Mouse (Mus musculus) lung, embryonic 15.5 days (tissue): ENCODE measurements around the gene Pak1ip1. TPM values are rescaled to one million over a fixed set of nuclear protein-coding genes. Genes with fewer than 3 reads are reported as not detected.

ENCODE experiments used
- ATAC-seq: fragments of 200-750 bp; cut with Nextera tagmentation; 2 replicates; pipeline ENCODE4 v1.8.0; 2017; ENCODE audit warnings: moderate number of reproducible peaks, borderline replicate concordance; ENCODE audit not compliant: low FRiP score, low TSS enrichment; ENCODE audit errors: extremely low read depth
- H3K27ac ChIP-seq: fragments of 300-500 bp; sonication (generic); 2 replicates; pipeline ENCODE4 v1.5.1; 2015; ENCODE audit warnings: moderate library complexity, mild to moderate bottlenecking, inconsistent platforms
- H3K27me3 ChIP-seq: fragments of 300-500 bp; sonication (generic); 2 replicates; pipeline ENCODE4 v1.6.1; 2015; ENCODE audit warnings: inconsistent platforms
- H3K36me3 ChIP-seq: fragments of 300-500 bp; sonication (generic); 2 replicates; pipeline ENCODE4 v1.6.1; 2015; ENCODE audit warnings: inconsistent platforms
- H3K4me1 ChIP-seq: fragments of 300-500 bp; sonication (generic); 2 replicates; pipeline ENCODE4 v1.6.1; 2015; ENCODE audit warnings: inconsistent platforms
- H3K4me2 ChIP-seq: fragments of 300-500 bp; sonication (generic); 2 replicates; pipeline ENCODE4 v1.6.1; 2015; ENCODE audit warnings: inconsistent platforms, mild to moderate bottlenecking, moderate library complexity
- H3K4me3 ChIP-seq: fragments of 300-500 bp; sonication (generic); 2 replicates; pipeline ENCODE4 v1.5.1; 2015; ENCODE audit warnings: mild to moderate bottlenecking, inconsistent platforms
- H3K9ac ChIP-seq: fragments of 300-500 bp; sonication (generic); 2 replicates; pipeline ENCODE4 v1.6.1; 2015; ENCODE audit warnings: inconsistent platforms
- H3K9me3 ChIP-seq: fragments of 300-500 bp; sonication (generic); 2 replicates; pipeline ENCODE4 v1.6.1; 2016; ENCODE audit warnings: inconsistent platforms
- WGBS: fragments of 180-500 bp; shearing (Covaris S2); methylation state at CpG from one replicate; pipeline ENCODE4 v1.1.7; 2015; 5-methylcytosine and 5-hydroxymethylcytosine counted together
- polyA plus RNA-seq: library from polyadenylated mRNA; unstranded; fragments of >200 nt; fragmentation: Nextera tagmentation; extraction: Ambion mirVana; gene quantifications from 2 replicates; pipeline ENCODE4 v1.2.1, GENCODE M21; 2015

Pak1ip1 gene
- polyA plus RNA-seq, 1 experiment from 2014 or later, result 63.1 TPM

DNA sequence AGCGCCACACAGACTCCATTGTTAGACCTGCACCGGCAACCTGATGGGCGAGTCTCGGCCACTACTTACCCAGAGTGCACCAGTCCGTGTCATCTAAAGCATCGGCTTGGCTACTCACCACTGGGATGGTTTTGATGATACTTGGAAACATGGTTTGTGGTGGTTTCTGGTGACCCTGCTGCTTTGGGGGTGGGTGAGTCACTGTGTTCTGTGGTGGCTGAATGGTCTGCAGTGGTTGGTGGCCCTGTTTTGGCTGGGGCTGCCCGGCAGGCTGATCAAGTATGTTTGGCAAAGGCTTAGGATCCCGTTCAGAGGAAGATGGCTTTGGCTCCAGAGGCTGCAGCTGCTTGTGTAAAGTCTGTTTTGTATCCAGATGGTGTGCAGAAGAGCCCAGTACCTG lies 45.1 kb downstream of the Pak1ip1 start:
- 88% methylated on average over 8 of the region's 8 CpGs for WGBS
- Histone ChIP-seq H3K4me1 (no peaks in the 10 kb centered on the region), H3K36me3 (no peaks in the 10 kb centered on the region), H3K9ac (no peak overlapping the region), H3K27me3 (no peaks in the 10 kb centered on the region), H3K9me3 (no peaks in the 10 kb centered on the region), H3K4me2 (no peak overlapping the region), H3K4me3 (no peak overlapping the region), H3K27ac (no peak overlapping the region)
- no peak for ATAC-seq

DNA sequence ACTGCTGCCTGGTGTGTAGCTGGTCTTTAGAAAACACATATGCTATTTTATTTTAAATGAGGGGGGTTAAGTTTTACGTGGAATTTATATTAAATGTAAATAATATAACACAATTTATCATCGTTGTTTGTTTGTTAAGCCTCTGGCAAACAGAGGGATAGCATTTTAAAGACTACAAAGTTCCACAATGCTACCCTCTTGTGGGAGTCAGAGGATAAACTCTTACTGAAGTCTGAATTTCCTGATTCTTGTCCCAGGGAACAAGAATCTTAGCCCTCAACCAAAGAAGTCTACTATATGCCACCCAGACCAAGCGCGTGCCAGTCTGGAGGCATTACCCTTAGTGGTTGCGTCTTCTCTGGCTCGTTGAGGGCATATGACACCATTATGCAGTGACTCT lies 46.5 kb downstream of the Pak1ip1 start:
- H3K9ac ChIP-seq, result no peak overlapping the region
- H3K27me3 ChIP-seq, result no peaks in the 10 kb centered on the region
- no peak overlapping the region for H3K4me3 ChIP-seq
- 81% methylated on average over 6 of the region's 6 CpGs for WGBS
- H3K4me2 ChIP-seq, result no peak overlapping the region
- H3K9me3 ChIP-seq, result no peaks in the 10 kb centered on the region
- H3K36me3 ChIP-seq, result no peaks in the 10 kb centered on the region
- H3K27ac ChIP-seq, result no peak overlapping the region
- H3K4me1 ChIP-seq, result no peaks in the 10 kb centered on the region
- no peak for ATAC-seq

DNA sequence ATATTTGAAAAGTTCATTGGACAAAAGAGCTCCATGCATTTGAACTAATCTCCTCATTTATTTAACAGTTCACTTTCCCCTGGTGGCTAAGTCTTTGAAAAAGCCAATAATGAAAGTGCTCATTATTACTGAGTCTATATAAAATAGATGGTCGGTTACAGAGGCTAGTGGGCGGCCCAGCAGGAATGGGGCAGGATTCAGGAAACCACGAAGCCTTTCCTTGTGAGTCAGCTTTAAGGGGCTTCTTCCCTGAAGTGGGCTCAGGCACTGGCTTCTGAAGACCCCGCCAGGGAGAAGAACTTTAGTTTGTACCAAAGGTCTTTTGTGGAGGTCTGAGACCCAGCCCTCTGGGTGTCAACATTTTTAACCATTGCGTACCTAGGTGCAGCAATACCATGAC lies 51.1 kb downstream of the Pak1ip1 start:
- H3K4me1 ChIP-seq, result no peaks in the 10 kb centered on the region
- no peaks in the 10 kb centered on the region for H3K36me3 ChIP-seq
- H3K4me3 ChIP-seq, result no peak overlapping the region
- 73% methylated on average over 5 of the region's 5 CpGs for WGBS
- no peaks in the 10 kb centered on the region for H3K27me3 ChIP-seq
- H3K9ac ChIP-seq, result no peak overlapping the region
- no peak for ATAC-seq
- no peak overlapping the region for H3K27ac ChIP-seq
- no peaks in the 10 kb centered on the region for H3K9me3 ChIP-seq
- no peak overlapping the region for H3K4me2 ChIP-seq

Other genes with a start within 250 kb of the Pak1ip1 start
- 2.5 and 4.0 TPM in 2 replicates for gene Gcnt2, start 141.3 kb upstream of the Pak1ip1 start, polyA plus RNA-seq
- gene Tmem14c, start 15.3 kb downstream of the Pak1ip1 start, polyA plus RNA-seq, result 215 and 225 TPM in 2 replicates
- gene Mak, start 78.7 kb downstream of the Pak1ip1 start, polyA plus RNA-seq, result 1.3 and 1.7 TPM in 2 replicates
- gene Gcm2, start 110.0 kb downstream of the Pak1ip1 start, polyA plus RNA-seq, result not detected in 2 replicates
- not detected in 2 replicates for gene Sycp2l, start 113.3 kb downstream of the Pak1ip1 start, polyA plus RNA-seq
- gene Elovl2, start 219.4 kb downstream of the Pak1ip1 start, polyA plus RNA-seq, result 3.5 and 4.3 TPM in 2 replicates
- 11.8 and 12.7 TPM in 2 replicates for gene Smim13, start 248.8 kb downstream of the Pak1ip1 start, polyA plus RNA-seq